Mouse (Mus musculus) embryo, embryonic 9.5 days (tissue): ENCODE data around the gene Zfp219.
"Not testable (repeated sequence)": the region's sequence is repeated elsewhere in the genome, so short reads cannot be mapped to it uniquely, and the experiment has no call there.

Source experiments
- DNase-seq: peaks from one replicate; pipeline ENCODE4 v3.0.0-alpha.2; 2017; ENCODE audit errors: extremely low spot score

Zfp219 gene

DNA sequence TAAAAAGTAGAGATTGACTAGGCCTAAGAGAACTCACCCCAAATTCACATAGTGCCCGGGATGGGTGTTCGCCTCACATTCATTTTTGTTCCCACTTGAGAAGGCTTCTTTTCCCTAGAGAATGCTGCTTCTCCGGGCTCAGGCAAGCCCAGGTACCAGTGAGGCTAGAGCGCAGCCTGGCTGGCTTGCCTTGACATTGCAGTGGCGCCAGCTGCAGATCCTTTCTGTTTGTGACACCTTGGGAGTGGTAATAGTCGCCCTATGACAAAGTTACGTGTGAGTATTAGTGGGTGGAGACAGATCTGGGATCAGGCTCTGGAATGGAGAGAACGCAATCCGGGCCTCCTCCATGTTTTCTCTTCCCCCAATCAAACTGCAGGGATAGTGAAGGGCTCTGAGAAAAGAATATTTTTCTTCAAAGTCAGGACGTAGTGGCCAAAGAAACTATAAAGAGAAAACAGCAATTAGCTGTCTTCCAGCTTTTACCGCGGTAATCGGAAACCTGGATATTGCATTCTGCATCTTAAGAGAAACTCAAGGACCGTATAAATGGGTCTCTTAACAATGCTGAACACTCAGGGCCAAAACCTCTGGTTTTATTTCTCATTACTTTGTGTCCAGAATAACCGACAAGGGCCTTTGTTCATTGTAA, at the start of gene Zfp219:
Gene Zfp219 (minus strand): TSS at position 248 of the 652 bp plus-strand sequence.
- DNase-seq = peak; percentile 84

GRCm38 (mm10) chr14:52066135-52066534, 45.6 kb upstream of the Zfp219 start:
- DNase-seq = no peak

GRCm38 (mm10) chr14:52061798-52062197, 41.3 kb upstream of the Zfp219 start:
- DNase-seq = no peak

GRCm38 (mm10) chr14:52060800-52061199, 40.3 kb upstream of the Zfp219 start:
- no peak for DNase-seq

GRCm38 (mm10) chr14:52059982-52060381, 39.4 kb upstream of the Zfp219 start:
- no peak for DNase-seq

- DNase-seq = not testable (repeated sequence)
Measured at GRCm38 (mm10) chr14:52052720-52053119, 32.2 kb upstream of the Zfp219 start.

- DNase-seq = no peak
Measured at GRCm38 (mm10) chr14:52045966-52046565, 25.5 kb upstream of the Zfp219 start.

GRCm38 (mm10) chr14:52044901-52045678, 24.6 kb upstream of the Zfp219 start:
- peak; percentile 44 for DNase-seq

DNA sequence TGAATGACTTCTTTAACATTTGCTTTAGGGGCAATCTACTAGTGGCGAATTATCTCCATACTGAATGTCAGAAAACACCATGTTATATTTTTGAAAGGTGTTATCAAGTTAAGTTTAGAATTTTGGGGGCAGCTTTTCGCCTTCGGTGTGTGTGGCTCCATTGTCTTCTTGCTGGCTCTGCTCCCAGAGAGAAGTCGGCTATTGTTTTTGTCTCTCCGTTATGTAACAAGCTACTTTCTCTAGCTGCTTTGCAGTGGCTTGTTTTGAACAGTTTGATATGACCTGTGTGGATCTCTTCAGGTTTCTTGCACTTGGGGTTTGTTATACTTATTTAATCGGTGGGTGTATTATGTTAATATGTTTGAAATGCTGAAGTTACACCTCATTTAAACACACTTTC, 22.9 kb upstream of the Zfp219 start:
- no peak for DNase-seq

DNA sequence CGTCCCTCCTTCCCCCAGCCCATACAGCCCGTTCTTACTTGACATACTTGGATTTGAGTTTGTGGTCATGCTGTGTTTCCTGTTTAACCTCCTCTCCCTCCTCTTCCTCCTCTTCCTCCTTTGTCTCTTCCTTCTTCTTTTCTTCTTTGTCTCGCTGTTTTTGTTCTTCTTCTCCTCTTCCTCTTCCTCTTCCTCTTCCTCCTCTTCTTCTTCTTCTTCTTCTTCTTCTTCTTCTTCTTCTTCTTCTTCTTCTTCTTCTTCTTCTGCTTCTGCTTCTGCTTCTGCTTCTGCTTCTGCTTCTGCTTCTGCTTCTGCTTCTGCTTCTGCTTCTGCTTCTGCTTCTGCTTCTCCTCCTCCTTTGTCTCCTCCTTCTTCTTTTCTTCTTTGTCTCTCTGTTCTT, 21.8 kb upstream of the Zfp219 start, which contains the start of gene Olfr221:
Gene Olfr221 (minus strand): TSS at position 101 of the 400 bp plus-strand sequence.
- not testable (repeated sequence) for DNase-seq

DNA sequence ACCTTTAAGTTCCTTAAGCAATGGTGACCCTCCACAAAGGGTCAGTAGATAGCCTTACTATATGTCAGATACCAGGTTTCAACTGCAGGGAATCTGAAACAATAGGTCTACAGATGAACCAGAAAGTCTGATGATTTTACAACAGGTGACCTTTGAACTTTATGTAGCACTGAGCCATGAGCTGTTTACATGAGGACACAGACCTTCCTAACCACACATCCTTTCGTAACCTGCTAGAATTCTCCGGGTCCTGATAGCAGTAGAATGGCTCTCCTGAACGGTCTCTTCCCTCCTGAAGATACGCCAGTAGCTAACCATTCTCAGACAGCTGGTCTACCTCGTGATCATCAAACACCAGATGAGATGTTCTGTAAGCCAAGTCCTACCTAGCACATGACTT, 18.8 kb upstream of the Zfp219 start:
- DNase-seq = no peak

DNA sequence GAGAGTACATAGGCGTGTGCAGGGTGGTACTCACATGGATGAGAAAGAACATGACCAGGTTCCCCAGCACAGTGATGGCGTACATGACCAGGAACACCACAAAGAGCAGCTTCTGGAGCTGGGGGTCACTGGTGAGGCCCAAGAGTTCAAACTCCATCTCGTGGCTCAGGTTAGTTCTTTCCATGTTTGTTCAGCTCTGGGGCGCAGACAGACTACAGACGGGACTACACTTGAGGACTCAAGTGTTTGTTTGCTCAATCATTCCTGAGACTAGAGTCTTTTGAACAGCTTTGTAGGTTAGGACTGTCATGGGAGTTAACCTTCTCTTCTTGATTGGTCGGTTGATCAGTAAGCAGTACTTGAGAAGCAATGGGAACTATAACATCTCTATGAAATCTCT, 15.4 kb upstream of the Zfp219 start:
- DNase-seq = no peak

GRCm38 (mm10) chr14:52026342-52026741, 5.8 kb upstream of the Zfp219 start:
- DNase-seq = no peak

DNA sequence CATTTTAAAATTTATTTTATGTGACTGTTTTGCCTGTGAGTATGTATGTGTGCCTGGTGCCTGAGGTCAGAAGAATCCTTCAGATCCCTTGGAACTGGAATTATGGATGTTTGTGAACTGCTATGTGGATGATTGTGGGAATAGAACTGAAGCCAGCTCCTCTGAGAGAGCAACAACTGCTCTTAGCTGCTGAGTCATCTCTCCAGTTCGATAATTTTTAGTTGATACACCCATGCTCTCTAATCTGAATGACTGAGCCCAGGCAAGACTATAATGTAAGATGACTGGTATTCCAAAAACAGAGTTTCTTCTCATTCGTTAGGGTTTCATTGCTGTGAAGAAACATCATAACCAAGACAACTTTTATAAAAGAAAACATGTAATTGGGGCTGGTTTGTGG, 3.6 kb upstream of the Zfp219 start:
- no peak for DNase-seq

GRCm38 (mm10) chr14:52022709-52023459, 2.4 kb upstream of the Zfp219 start:
- DNase-seq = peak; percentile 92

DNA sequence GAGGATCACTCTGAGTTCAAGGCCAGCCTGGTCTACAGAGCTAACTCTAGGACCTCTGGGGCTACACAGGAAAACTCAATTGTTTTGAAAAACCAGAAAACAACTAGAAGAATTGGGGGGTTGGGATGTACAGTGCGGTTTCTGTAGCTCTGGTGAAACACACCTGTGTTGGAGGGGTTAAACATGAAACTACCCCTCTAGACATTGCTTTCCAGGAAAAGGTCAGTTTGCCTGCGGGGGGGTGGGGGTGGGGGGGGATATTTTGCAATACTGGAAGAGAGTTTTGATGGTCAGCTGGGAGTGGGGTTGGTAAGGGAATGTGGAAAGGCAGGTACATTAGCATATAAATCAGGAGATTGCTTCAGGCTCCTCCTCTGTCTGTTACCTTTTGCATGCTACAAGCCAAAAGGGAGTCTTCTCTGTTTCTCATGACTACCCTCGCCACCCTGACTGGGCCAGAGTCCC, 1.7 kb upstream of the Zfp219 start:
- no peak for DNase-seq

DNA sequence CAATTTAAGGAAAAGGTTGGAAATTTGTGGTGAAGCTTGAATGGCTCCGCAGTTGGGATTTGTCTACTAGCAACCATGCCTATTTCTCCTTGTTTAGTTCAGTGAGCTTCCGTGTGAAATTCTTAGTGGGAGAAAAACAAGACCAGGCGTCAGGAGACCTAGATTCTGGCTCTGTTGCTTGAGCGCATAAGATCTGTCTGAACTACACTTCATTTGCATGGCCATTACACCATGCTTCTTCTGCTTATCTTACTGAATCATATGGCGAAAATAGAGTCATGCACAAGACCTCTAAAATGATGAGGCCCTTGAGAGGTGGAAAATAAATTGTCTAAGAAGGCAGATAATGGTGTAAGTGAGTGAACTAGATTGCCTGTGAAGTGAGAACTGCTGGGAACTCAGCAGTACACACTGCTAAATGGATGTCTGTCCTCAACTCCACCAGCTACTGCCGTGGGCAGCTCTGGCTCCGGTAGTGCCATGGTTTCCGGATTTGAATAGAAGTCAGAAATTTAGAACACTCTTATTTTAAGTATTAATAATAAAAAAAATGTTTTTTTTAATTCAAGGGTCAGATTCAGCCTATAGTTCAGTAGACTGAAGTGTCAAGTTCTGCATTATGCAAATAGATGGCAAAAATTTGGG, 1.2 kb upstream of the Zfp219 start:
- DNase-seq = no peak

DNA sequence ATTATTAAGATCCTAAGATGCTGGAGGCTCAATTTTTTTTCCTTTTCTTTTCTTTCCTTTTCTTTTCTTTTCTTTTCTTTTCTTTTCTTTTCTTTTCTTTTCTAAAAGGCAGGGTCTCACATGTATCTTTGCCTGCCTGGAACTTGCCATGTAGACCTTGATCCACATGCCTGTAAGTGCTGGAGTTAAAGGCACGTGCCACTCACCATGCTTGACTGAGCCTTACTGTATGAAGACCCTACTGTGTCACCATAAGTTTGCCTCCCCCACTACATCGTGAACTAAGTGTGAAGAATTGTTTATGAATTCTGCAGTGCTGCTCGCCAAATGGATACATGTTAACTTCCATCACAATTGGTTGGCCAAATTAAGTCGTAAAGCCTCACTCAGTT, 601 bp upstream of the Zfp219 start:
- DNase-seq = no peak

DNA sequence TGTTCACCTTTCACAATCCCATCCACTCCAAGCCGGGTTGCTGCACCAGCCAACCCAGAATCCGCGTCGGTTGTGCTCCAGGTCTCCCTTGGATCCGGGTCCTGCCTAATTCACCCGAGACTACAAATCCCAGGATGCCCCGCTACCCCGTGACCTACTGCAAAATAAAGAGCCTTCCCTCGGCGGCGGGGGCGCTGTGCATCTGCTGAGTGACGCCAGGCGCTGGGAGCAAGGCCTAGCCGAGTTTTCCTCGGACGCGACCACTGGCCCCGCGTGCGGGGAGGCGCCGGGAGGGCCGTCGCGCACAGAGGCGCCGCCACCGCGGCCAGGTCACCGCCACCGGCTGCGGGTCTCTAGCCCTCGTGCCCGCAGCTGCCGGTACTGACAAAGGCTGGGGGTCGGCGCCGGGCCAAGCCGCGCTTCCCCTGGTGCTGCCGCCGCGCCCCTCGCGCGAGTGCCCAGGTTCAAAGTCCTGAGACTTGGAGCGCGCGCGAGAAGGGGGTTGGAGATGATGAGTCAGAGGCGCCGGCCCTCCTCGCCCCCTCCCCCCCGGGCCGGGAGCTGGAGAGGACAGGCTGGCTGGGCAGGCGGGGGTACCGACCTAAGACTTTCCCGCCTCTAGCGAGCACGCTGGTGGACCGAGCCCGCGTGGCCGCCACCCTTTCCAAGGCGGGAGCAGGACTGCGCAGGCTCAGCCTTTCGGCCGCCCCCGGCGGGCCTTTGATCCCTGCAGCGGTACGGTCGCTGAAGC, 768 bp downstream of the Zfp219 start:
- peak; percentile 98 for DNase-seq

GRCm38 (mm10) chr14:52019051-52019589, 1.4 kb downstream of the Zfp219 start:
- DNase-seq = no peak
